ENCODE assay signal across 8 mouse cellular contexts in genomic region chr5:24908141-24908819, GRCm38 (mm10).
DNase-seq lines count a peak whose midpoint lies in the region; ATAC-seq and TF ChIP-seq lines count a peak whose summit lies in the region.

No protein-coding gene starts in this region.

- 0 out of 2 replicates have a peak, but pooled peaks cover 9% of the 10 kb centered on the region for H3K79me2 ChIP-seq in liver, adult 2 months (ENCODE audit: control insufficient read depth, insufficient read depth, low read length)

- peak overlapping the region; percentile 86 for H3K27ac ChIP-seq in embryonic facial prominence, embryonic 13.5 days
- H3K27ac ChIP-seq in heart, embryonic 10.5 days: peak overlapping the region; percentile 99
- H3K27ac ChIP-seq in kidney, embryonic 15.5 days: peak overlapping the region; percentile 96
- H3K27ac ChIP-seq in liver, adult 2 months (replicated peaks; ENCODE audit: insufficient read depth, low read depth, low read length): peak overlapping the region; percentile 17; the same call in 1 of the 2 replicates
- H3K27ac ChIP-seq in stomach, embryonic 14.5 days (ENCODE audit: low read length): peak overlapping the region; percentile 94

- H3K4me3 ChIP-seq in embryonic facial prominence, embryonic 13.5 days: peak overlapping the region; percentile 80
- peak overlapping the region; percentile 84 for H3K4me3 ChIP-seq in heart, embryonic 10.5 days
- peak overlapping the region; percentile 87 for H3K4me3 ChIP-seq in kidney, embryonic 15.5 days (replicated peaks)
- peak overlapping the region; percentile 64 for H3K4me3 ChIP-seq in liver, adult 2 months (ENCODE audit: insufficient read depth, low read depth, low read length)
- peak overlapping the region; percentile 88 for H3K4me3 ChIP-seq in stomach, embryonic 14.5 days (ENCODE audit: low read depth, low read length)

- no peaks in the 10 kb centered on the region for H3K27me3 ChIP-seq in embryonic facial prominence, embryonic 13.5 days
- no peaks in the 10 kb centered on the region for H3K27me3 ChIP-seq in heart, embryonic 10.5 days (ENCODE audit: insufficient read depth, poor library complexity, severe bottlenecking)
- H3K27me3 ChIP-seq in kidney, embryonic 15.5 days: no peaks in the 10 kb centered on the region
- no peaks in the 10 kb centered on the region for H3K27me3 ChIP-seq in liver, adult 2 months (ENCODE audit: control insufficient read depth, insufficient read depth, low read length)
- H3K27me3 ChIP-seq in stomach, embryonic 14.5 days (ENCODE audit: control insufficient read depth, insufficient read depth, low read length): no peaks in the 10 kb centered on the region

- peaks cover 15% of the 10 kb centered on the region for H3K4me1 ChIP-seq in embryonic facial prominence, embryonic 13.5 days
- peaks cover 24% of the 10 kb centered on the region for H3K4me1 ChIP-seq in heart, embryonic 10.5 days
- H3K4me1 ChIP-seq in kidney, embryonic 15.5 days: peaks cover 18% of the 10 kb centered on the region
- H3K4me1 ChIP-seq in liver, adult 2 months (ENCODE audit: control insufficient read depth, insufficient read depth, low read length): no peaks in the 10 kb centered on the region
- peaks cover 9% of the 10 kb centered on the region; the same call in 1 of the 2 replicates for H3K4me1 ChIP-seq in stomach, embryonic 14.5 days (ENCODE audit: control insufficient read depth, insufficient read depth, low read length)

- H3K9me3 ChIP-seq in embryonic facial prominence, embryonic 13.5 days: no peaks in the 10 kb centered on the region
- no peaks in the 10 kb centered on the region for H3K9me3 ChIP-seq in heart, embryonic 10.5 days
- no peaks in the 10 kb centered on the region for H3K9me3 ChIP-seq in kidney, embryonic 15.5 days (replicated peaks)
- no peaks in the 10 kb centered on the region for H3K9me3 ChIP-seq in stomach, embryonic 14.5 days (ENCODE audit: control insufficient read depth, low read depth, low read length)

- peak overlapping the region; percentile 86 for H3K9ac ChIP-seq in embryonic facial prominence, embryonic 13.5 days
- peak overlapping the region; percentile 91 for H3K9ac ChIP-seq in kidney, embryonic 15.5 days
- H3K9ac ChIP-seq in liver, adult 2 months (ENCODE audit: low read depth, low read length): peak overlapping the region; percentile 76
- H3K9ac ChIP-seq in stomach, embryonic 14.5 days (replicated peaks; ENCODE audit: low read depth, low read length): peak overlapping the region; percentile 85

- under 1% methylated on average over 69 of the region's 87 CpGs for WGBS in embryonic facial prominence, embryonic 13.5 days
- WGBS in heart, embryonic 10.5 days: under 1% methylated on average over 62 of the region's 87 CpGs
- under 1% methylated on average over 51 of the region's 87 CpGs for WGBS in kidney, embryonic 15.5 days
- WGBS in liver, adult 2 months: 4% methylated on average over 74 of the region's 87 CpGs
- WGBS in stomach, embryonic 14.5 days: under 1% methylated on average over 62 of the region's 87 CpGs

- peak overlapping the region; percentile 70 for H3K4me2 ChIP-seq in embryonic facial prominence, embryonic 13.5 days
- H3K4me2 ChIP-seq in kidney, embryonic 15.5 days: peak overlapping the region; percentile 77
- peak overlapping the region; percentile 78 for H3K4me2 ChIP-seq in stomach, embryonic 14.5 days (replicated peaks; ENCODE audit: low read depth, low read length)

- DNase-seq in A20 (ENCODE audit: low read depth, low spot score): peak; percentile 96
- DNase-seq in adrenal gland, postnatal 36 days: peak; percentile 86 to 92
- DNase-seq in heart, embryonic 10.5 days (ENCODE audit: low spot score): peak; percentile 94
- no peak for DNase-seq in liver, adult 2 months (ENCODE audit: extremely low read depth, low read depth, low spot score)
- DNase-seq in naive thymus-derived CD4-positive, alpha-beta T cell, adult 2 months (ENCODE audit: low read depth): peak; percentile 96

- peaks cover 4% of the 10 kb centered on the region; the same call in 1 of the 2 replicates for H3K36me3 ChIP-seq in embryonic facial prominence, embryonic 13.5 days
- peaks cover 10% of the 10 kb centered on the region for H3K36me3 ChIP-seq in heart, embryonic 10.5 days
- H3K36me3 ChIP-seq in kidney, embryonic 15.5 days: no peaks in the 10 kb centered on the region
- H3K36me3 ChIP-seq in liver, adult 2 months (ENCODE audit: control insufficient read depth, insufficient read depth, low read length): no peaks in the 10 kb centered on the region
- no peaks in the 10 kb centered on the region for H3K36me3 ChIP-seq in stomach, embryonic 14.5 days (ENCODE audit: control insufficient read depth, insufficient read depth, low read length)

- peak; percentile 35; the same call in 1 of the 2 replicates for TF ChIP-seq CTCF in liver, adult 2 months (IDR thresholded peaks at IDR 0.05; ENCODE audit: low read depth, low read length)

- ATAC-seq in embryonic facial prominence, embryonic 13.5 days (ENCODE audit: insufficient number of reproducible peaks, insufficient read depth, low FRiP score, low TSS enrichment, low read depth): peak; percentile 94
- peak; percentile 97 for ATAC-seq in kidney, embryonic 15.5 days (replicated peaks; ENCODE audit: low FRiP score)
- peak; percentile 89 for ATAC-seq in stomach, embryonic 14.5 days (ENCODE audit: insufficient number of reproducible peaks, insufficient read depth, low FRiP score, low read depth)

- no peak for TF ChIP-seq POLR2A in liver, adult 2 months (IDR thresholded peaks at IDR 0.05; ENCODE audit: extremely low read depth, insufficient read depth, low read length)

Comparison
In these comparisons a context has a peak if more than half of its experiments do, and no peak if none do; other contexts are left out.
1. H3K27ac ChIP-seq: peak in every context shown above with its lines; median percentile 99 in heart, embryonic 10.5 days; 96 in kidney, embryonic 15.5 days; 94 in stomach, embryonic 14.5 days; 86 in embryonic facial prominence, embryonic 13.5 days; 17 in liver, adult 2 months.